Mouse (Mus musculus) kidney, postnatal 0 days (tissue): ENCODE data around the gene Noct. TPM values are rescaled to one million over a fixed set of nuclear protein-coding genes. Genes with fewer than 3 reads are reported as not detected.

ENCODE experiments used
- ATAC-seq: fragments of 200-750 bp; cut with Nextera tagmentation; replicated peaks from 2 replicates; pipeline ENCODE4 v1.8.0; 2017; ENCODE audit warnings: low read depth, moderate number of reproducible peaks, moderate TSS enrichment, moderate library complexity; ENCODE audit not compliant: low FRiP score
- DNase-seq: peaks from one replicate; pipeline ENCODE4 v3.0.0-alpha.2; 2016; ENCODE audit warnings: low spot score
- H3K27ac ChIP-seq: fragments of 300-500 bp; sonication (generic); 2 replicates; pipeline ENCODE4 v1.5.1; 2014; ENCODE audit warnings: mild to moderate bottlenecking
- H3K27me3 ChIP-seq: fragments of 300-500 bp; sonication (generic); 2 replicates; pipeline ENCODE4 v1.6.1; 2014; ENCODE audit warnings: low read length, mixed read lengths; ENCODE audit not compliant: insufficient read depth
- H3K36me3 ChIP-seq: fragments of 300-500 bp; sonication (generic); 2 replicates; pipeline ENCODE4 v1.6.1; 2014; ENCODE audit warnings: low read length, mixed read lengths; ENCODE audit not compliant: insufficient read depth
- H3K4me1 ChIP-seq: fragments of 300-500 bp; sonication (generic); replicated peaks from 2 replicates; pipeline ENCODE4 v1.6.1; 2014; ENCODE audit warnings: antibody characterized with exemption, low read length, mixed read lengths; ENCODE audit not compliant: insufficient read depth
- H3K4me2 ChIP-seq: fragments of 300-500 bp; sonication (generic); 2 replicates; pipeline ENCODE4 v1.6.1; 2014; ENCODE audit warnings: mild to moderate bottlenecking, low read length, moderate library complexity, mixed read lengths
- H3K4me3 ChIP-seq: fragments of 300-500 bp; sonication (generic); replicated peaks from 2 replicates; pipeline ENCODE4 v1.5.1; 2014; ENCODE audit warnings: low read depth, low read length
- H3K9ac ChIP-seq: fragments of 300-500 bp; sonication (generic); 2 replicates; pipeline ENCODE4 v1.6.1; 2014; ENCODE audit warnings: low read depth, low read length
- H3K9me3 ChIP-seq: fragments of 300-500 bp; sonication (generic); replicated peaks from 2 replicates; pipeline ENCODE4 v1.6.1; 2016; ENCODE audit warnings: low read length, inconsistent platforms, mixed read lengths
- CTCF ChIP-seq: IDR thresholded peaks from 2 replicates; pipeline ENCODE4 v1.5.1; 2016; ENCODE audit warnings: antibody characterized with exemption, low read depth, mild to moderate bottlenecking, moderate library complexity
- WGBS: fragments of 180-500 bp; shearing (Covaris S2); extraction: QIAGEN DNeasy Blood & Tissue Kit; methylation state at CpG from one replicate; pipeline ENCODE4 v1.1.7; 2014; 5-methylcytosine and 5-hydroxymethylcytosine counted together
- polyA plus RNA-seq: library from polyadenylated mRNA; unstranded; fragments of >200 nt; fragmentation: Nextera tagmentation; extraction: Ambion mirVana; gene quantifications from 2 replicates; pipeline ENCODE4 v1.2.1, GENCODE M21; 2015

Gene Noct
- polyA plus RNA-seq, 1 experiment from 2014 or later = 7.1 TPM

DNA sequence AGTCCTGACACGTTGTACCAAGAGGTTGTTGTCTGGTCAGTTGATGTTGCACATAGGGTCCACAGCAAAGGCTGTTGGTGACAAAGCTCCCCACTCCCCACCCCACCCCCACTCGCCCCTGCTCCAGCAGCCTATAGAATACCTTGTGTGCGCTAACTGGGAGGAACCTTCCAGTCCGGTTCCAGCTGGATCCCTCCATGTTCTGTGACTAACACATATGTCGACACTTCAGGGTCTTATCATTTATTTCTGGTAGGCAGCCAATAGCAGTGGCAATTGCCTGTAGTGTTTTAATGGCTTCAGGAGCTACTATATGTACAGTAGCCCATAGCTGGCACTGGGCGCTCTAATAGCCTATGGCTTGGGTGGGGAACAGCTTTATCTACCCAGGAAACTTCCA, 1.9 kb upstream of the Noct start:
- ATAC-seq (no peak), DNase-seq (no peak)
- H3K4me3 ChIP-seq = no peak overlapping the region
- no peaks in the 10 kb centered on the region for H3K36me3 ChIP-seq
- H3K4me2 ChIP-seq = no peak overlapping the region
- TF ChIP-seq CTCF = no peak
- H3K4me1 ChIP-seq = peaks cover 20% of the 10 kb centered on the region
- no peaks in the 10 kb centered on the region for H3K27me3 ChIP-seq
- H3K9ac ChIP-seq = no peak overlapping the region
- 78% methylated on average over 6 of the region's 6 CpGs for WGBS
- no peaks in the 10 kb centered on the region for H3K9me3 ChIP-seq
- peak overlapping the region; percentile 36; the same call in 1 of the 2 replicates for H3K27ac ChIP-seq

DNA sequence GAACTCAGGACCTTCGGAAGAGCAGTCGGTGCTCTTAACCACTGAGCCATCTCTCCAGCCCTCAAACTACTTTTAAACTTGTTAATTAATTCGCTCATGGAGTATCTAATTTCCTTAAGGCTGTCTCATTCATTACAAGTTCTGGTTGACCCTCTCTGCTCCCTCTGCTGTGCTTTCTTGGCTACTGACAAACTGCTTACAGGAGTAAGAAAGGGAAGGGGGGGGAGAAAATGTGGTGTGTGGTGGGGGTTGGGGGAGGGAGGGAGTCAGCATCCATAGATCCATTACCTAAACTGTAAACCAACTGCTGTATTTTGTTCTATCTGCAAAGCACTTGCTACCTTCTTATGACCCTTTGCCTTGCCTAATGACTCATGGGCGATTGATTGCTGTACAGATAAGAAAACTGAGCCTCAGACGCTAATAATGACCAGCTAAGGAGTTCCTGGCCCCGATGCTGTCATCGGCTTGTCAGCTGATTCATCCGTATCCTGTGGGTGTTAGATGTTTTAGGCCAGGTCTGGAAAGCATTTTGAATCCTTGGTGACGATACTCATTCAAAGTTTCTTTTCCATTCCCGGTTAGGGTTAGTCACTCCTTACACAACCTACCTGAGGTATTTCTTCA, 1.3 kb upstream of the Noct start:
- Histone ChIP-seq H3K27me3 (no peaks in the 10 kb centered on the region), H3K9me3 (no peaks in the 10 kb centered on the region), H3K4me3 (no peak overlapping the region), H3K4me2 (no peak overlapping the region), H3K36me3 (no peaks in the 10 kb centered on the region), H3K4me1 (peaks cover 20% of the 10 kb centered on the region), H3K27ac (0 out of 2 replicates have a peak overlapping the region, but pooled peaks have one; percentile 97), H3K9ac (no peak overlapping the region)
- ATAC-seq = no peak
- DNase-seq = peak; percentile 44
- 34% methylated on average over 10 of the region's 10 CpGs for WGBS
- TF ChIP-seq CTCF = peak; percentile 17; the same call in 1 of the 2 replicates

- Histone ChIP-seq H3K4me3 (peak overlapping the region; percentile 81; the same call in 1 of the 2 replicates), H3K4me1 (peaks cover 20% of the 10 kb centered on the region), H3K27ac (peak overlapping the region; percentile 97), H3K9ac (no peak overlapping the region; the same call in 1 of the 2 replicates), H3K27me3 (no peaks in the 10 kb centered on the region), H3K4me2 (peak overlapping the region; percentile 90; the same call in 1 of the 2 replicates), H3K9me3 (no peaks in the 10 kb centered on the region), H3K36me3 (no peaks in the 10 kb centered on the region)
- 20% methylated on average over 5 of the region's 5 CpGs for WGBS
- no peak for TF ChIP-seq CTCF
- ATAC-seq (no peak), DNase-seq (no peak)
Observed at GRCm38 (mm10) chr3:51223556-51223955, 691 bp upstream of the Noct start.

GRCm38 (mm10) chr3:51225226-51225750, 1.0 kb downstream of the Noct start:
- H3K27me3 ChIP-seq = no peaks in the 10 kb centered on the region
- H3K9ac ChIP-seq = peak overlapping the region; percentile 80
- H3K4me2 ChIP-seq = peak overlapping the region; percentile 90
- TF ChIP-seq CTCF = no peak
- peaks cover 20% of the 10 kb centered on the region for H3K4me1 ChIP-seq
- DNase-seq (peak; percentile 22), ATAC-seq (no peak)
- no peaks in the 10 kb centered on the region for H3K36me3 ChIP-seq
- peak overlapping the region; percentile 97 for H3K27ac ChIP-seq
- H3K9me3 ChIP-seq = no peaks in the 10 kb centered on the region
- WGBS = under 1% methylated on average over 39 of the region's 39 CpGs
- peak overlapping the region; percentile 81 for H3K4me3 ChIP-seq

- no peak for DNase-seq
- Histone ChIP-seq H3K27me3 (no peaks in the 10 kb centered on the region), H3K4me3 (no peak overlapping the region; the same call in 1 of the 2 replicates), H3K27ac (no peak overlapping the region), H3K9me3 (no peaks in the 10 kb centered on the region), H3K4me2 (peak overlapping the region; percentile 90; the same call in 1 of the 2 replicates), H3K36me3 (no peaks in the 10 kb centered on the region), H3K9ac (no peak overlapping the region), H3K4me1 (peaks cover 20% of the 10 kb centered on the region)
- no peak for ATAC-seq
- TF ChIP-seq CTCF = no peak
- WGBS = 98% methylated on average over 10 of the region's 10 CpGs
Observed at GRCm38 (mm10) chr3:51225979-51226378, 1.7 kb downstream of the Noct start.

- Histone ChIP-seq H3K4me1 (peaks cover 17% of the 10 kb centered on the region), H3K4me3 (no peak overlapping the region), H3K9me3 (no peaks in the 10 kb centered on the region), H3K9ac (no peak overlapping the region), H3K4me2 (no peak overlapping the region), H3K36me3 (no peaks in the 10 kb centered on the region), H3K27me3 (no peaks in the 10 kb centered on the region), H3K27ac (no peak overlapping the region)
- DNase-seq = no peak
- TF ChIP-seq CTCF = no peak
- no peak for ATAC-seq
- 72% methylated on average over 3 of the region's 3 CpGs for WGBS
Observed at GRCm38 (mm10) chr3:51226601-51227000, 2.4 kb downstream of the Noct start.
